Mouse (Mus musculus): ENCODE measurements around the gene Klhl6.

GRCm38 (mm10) chr16:19967897-19968392 lies 14.9 kb downstream of the Klhl6 start:
- TF ChIP-seq GABPA (IDR thresholded peaks at IDR 0.05; ENCODE audit: low read depth, low read length) = no peak
- no peak for TF ChIP-seq CTCF (IDR thresholded peaks at IDR 0.05 in 2 of 3, conservative IDR thresholded peaks at IDR 0.05 in 1 of 3; ENCODE audit: control insufficient read depth in 1 of 3, insufficient read depth in 1 of 3, low read depth in 2 of 3, low read length in 3 of 3, poor library complexity in 1 of 3, severe bottlenecking in 1 of 3)
- no peak for TF ChIP-seq USF1 (IDR thresholded peaks at IDR 0.05; ENCODE audit: low read depth, low read length)
